Mouse (Mus musculus): ENCODE results near the gene Tcp10b. TPM values are rescaled to one million over a fixed set of nuclear protein-coding genes. Genes with fewer than 3 reads are reported as not detected.

Tcp10b gene
- total RNA-seq, 2 experiments from 2014 or later: not detected

Other genes starting within 250 kb of the Tcp10b start
- gene Mas1, start 193.0 kb upstream of the Tcp10b start, total RNA-seq (2021): 1 to 10 TPM in 1 of 2 experiments, under 1 TPM in 1; 0.48 to 1.1 TPM
- gene Mrgprh, start 185.1 kb upstream of the Tcp10b start, total RNA-seq (2021): 1 to 10 TPM; 3.6 to 4.1 TPM
- gene Pnldc1, start 150.9 kb upstream of the Tcp10b start, total RNA-seq (2021): 1 to 10 TPM; 1.1 to 1.2 TPM
- gene Tcp1, start 145.4 kb upstream of the Tcp10b start, total RNA-seq (2021): 100 to 1,000 TPM; 171 to 198 TPM
- gene Mrpl18, start 144.8 kb upstream of the Tcp10b start, total RNA-seq (2021): 100 to 1,000 TPM; 145 to 161 TPM
- under 1 TPM; 0.29 to 0.31 TPM for gene Acat3, start 120.5 kb upstream of the Tcp10b start, total RNA-seq (2021)
- 1 to 10 TPM; 8.2 to 9.6 TPM for gene Acat2, start 100.4 kb upstream of the Tcp10b start, total RNA-seq (2021)
- gene Wtap, start 66.9 kb upstream of the Tcp10b start, total RNA-seq (2021): 10 to 100 TPM; 38.8 to 41.1 TPM
- 100 to 1,000 TPM; 905 to 941 TPM for gene Sod2, start 54.3 kb upstream of the Tcp10b start, total RNA-seq (2021)
- under 1 TPM; 0.31 to 0.44 TPM for gene Gpr31b, start 8.8 kb upstream of the Tcp10b start, total RNA-seq (2021)
- gene Unc93a, start 70.7 kb downstream of the Tcp10b start, total RNA-seq (2021): not detected
- gene Smok2a, start 160.1 kb downstream of the Tcp10b start, total RNA-seq (2021): not detected
- not detected for gene Smok2b, start 169.2 kb downstream of the Tcp10b start, total RNA-seq (2021)